Mouse (Mus musculus) heart, postnatal 14 days (tissue): ENCODE results near the gene Pde4b. TPM values are rescaled to one million over a fixed set of nuclear protein-coding genes. Genes with fewer than 3 reads are reported as not detected.
"Not testable (repeated sequence)": the region's sequence is repeated elsewhere in the genome, so short reads cannot be mapped to it uniquely, and the experiment has no call there.

ENCODE experiments used
- DNase-seq, 2 experiments: peaks; one replicate each; pipeline ENCODE4 v3.0.0; 2021 to 2022
- intact Hi-C: fragments of 180-260 bp; cut with DNase I; formaldehyde crosslinking; loops from one replicate; pipeline ENCODE4 v1.15.1; 2025
- total RNA-seq, 2 experiments: library from RNA; stranded (reverse); gene quantifications; 2 replicates each; pipeline ENCODE4 v1.2.3; 2021

Pde4b gene
- total RNA-seq, 2 experiments from 2014 or later: 45.3 to 46.5 TPM

GRCm38 (mm10) chr4:102446160-102446945, 359.0 kb downstream of the Pde4b start:
- peak; percentile 15 to 33 for DNase-seq

GRCm38 (mm10) chr4:102456426-102456825, 369.1 kb downstream of the Pde4b start:
- no peak for DNase-seq
- intact Hi-C loops: no loop called here

More at GRCm38 (mm10) chr4:102446160-102446945, 359.0 kb downstream of the Pde4b start:
- intact Hi-C loops: no loop called here

- intact Hi-C loops: no loop called here
- DNase-seq: no peak
Measured at GRCm38 (mm10) chr4:102459216-102459999, 372.1 kb downstream of the Pde4b start.

- intact Hi-C loops: no loop called here
- DNase-seq: no peak
Measured at GRCm38 (mm10) chr4:102478104-102478503, 390.8 kb downstream of the Pde4b start.

GRCm38 (mm10) chr4:102478860-102479259, 391.5 kb downstream of the Pde4b start:
- DNase-seq: no peak
- intact Hi-C loops: no loop called here

GRCm38 (mm10) chr4:102480830-102481484, 393.6 kb downstream of the Pde4b start:
- peak in 1 of 2 experiments; percentile 35 for DNase-seq
- intact Hi-C loops: loop anchor here (2.0 kb wide), 1 partner anchor 254 kb away; no protein-coding TSS in a partner anchor

GRCm38 (mm10) chr4:102483354-102484018, 396.1 kb downstream of the Pde4b start:
- DNase-seq: no peak
- intact Hi-C loops: no loop called here

GRCm38 (mm10) chr4:102484738-102485137, 397.4 kb downstream of the Pde4b start:
- intact Hi-C loops: no loop called here
- DNase-seq: no peak

- DNase-seq: peak in 1 of 2 experiments; percentile 22
- intact Hi-C loops: no loop called here
Measured at GRCm38 (mm10) chr4:102486134-102486920, 399.0 kb downstream of the Pde4b start.

- DNase-seq: no peak
- intact Hi-C loops: no loop called here
Measured at GRCm38 (mm10) chr4:102486921-102487240, 399.5 kb downstream of the Pde4b start.

- intact Hi-C loops: no loop called here
- no peak for DNase-seq
Measured at GRCm38 (mm10) chr4:102488000-102488399, 400.7 kb downstream of the Pde4b start.

- DNase-seq: no peak
Measured at GRCm38 (mm10) chr4:102491468-102492123, 404.3 kb downstream of the Pde4b start.

GRCm38 (mm10) chr4:102492911-102493310, 405.6 kb downstream of the Pde4b start:
- DNase-seq: no peak
- intact Hi-C loops: loop anchor here (1.0 kb wide), 1 partner anchor 163 kb away; no protein-coding TSS in a partner anchor

More at GRCm38 (mm10) chr4:102491468-102492123, 404.3 kb downstream of the Pde4b start:
- intact Hi-C loops: no loop called here

GRCm38 (mm10) chr4:102493342-102494128, 406.2 kb downstream of the Pde4b start:
- intact Hi-C loops: loop anchor here (1.0 kb wide), 1 partner anchor 163 kb away; no protein-coding TSS in a partner anchor
- no peak for DNase-seq

- intact Hi-C loops, DNase-seq: not testable (repeated sequence)
Measured at GRCm38 (mm10) chr4:102494203-102494602, 406.9 kb downstream of the Pde4b start.

GRCm38 (mm10) chr4:102495001-102495400, 407.7 kb downstream of the Pde4b start:
- no peak for DNase-seq
- intact Hi-C loops: no loop called here

- DNase-seq: peak in 1 of 2 experiments; percentile 54
- intact Hi-C loops: no loop called here
Measured at GRCm38 (mm10) chr4:102495474-102495873, 408.1 kb downstream of the Pde4b start.
